Mouse (Mus musculus) cerebellum, adult 2 months (tissue): ENCODE measurements around the gene 4930453N24Rik.

Source experiments
- CTCF ChIP-seq: fragments of 200-500 bp; IDR thresholded peaks from 2 replicates; pipeline ENCODE4 v1.5.1; 2011; ENCODE audit warnings: low read depth, mild to moderate bottlenecking, control low read depth, low read length, moderate library complexity, borderline replicate concordance; ENCODE audit not compliant: insufficient read depth
- POLR2A ChIP-seq: fragments of 200-500 bp; IDR thresholded peaks from 2 replicates; pipeline ENCODE4 v1.6.1; 2011; ENCODE audit warnings: low read length, control low read depth, borderline replicate concordance; ENCODE audit not compliant: insufficient read depth

DNA sequence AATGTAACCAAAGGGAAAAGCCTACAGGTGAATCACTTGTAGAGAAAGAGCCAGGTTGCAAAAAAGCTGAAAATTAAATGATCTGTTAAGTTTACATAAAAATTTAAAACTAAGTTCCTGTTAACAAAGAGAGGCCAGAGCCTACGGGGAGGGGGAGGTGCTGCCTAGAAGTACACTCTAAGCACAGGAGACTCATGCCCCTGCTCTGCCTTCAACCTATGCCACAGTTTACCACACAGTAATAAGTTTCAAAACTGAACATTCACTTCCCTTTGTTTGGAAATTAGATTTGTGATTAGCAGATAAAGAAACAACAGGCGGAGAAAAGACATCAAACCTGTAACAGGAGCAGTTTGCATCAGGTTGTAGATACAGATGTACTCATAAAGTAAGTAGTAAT, 23.8 kb upstream of the 4930453N24Rik start:
- TF ChIP-seq CTCF (no peak), POLR2A (no peak)
